Mouse (Mus musculus) gastrocnemius, postnatal 14 days (tissue): ENCODE data around the gene Ubr4. TPM values are rescaled to one million over a fixed set of nuclear protein-coding genes. Genes with fewer than 3 reads are reported as not detected.

Experiments used
- DNase-seq: peaks from one replicate; pipeline ENCODE4 v3.0.0; 2021; ENCODE audit warnings: mixed read lengths
- intact Hi-C: fragments of 180-260 bp; cut with DNase I; formaldehyde crosslinking; loops from one replicate; pipeline ENCODE4 v1.15.1; 2025; ENCODE audit warnings: low total_unique reads
- total RNA-seq, 2 experiments: library from RNA; stranded (reverse); gene quantifications; 2 replicates each; pipeline ENCODE4 v1.2.3; 2021

Gene Ubr4
- total RNA-seq, 2 experiments from 2014 or later, result 71.7 to 73.6 TPM

DNA sequence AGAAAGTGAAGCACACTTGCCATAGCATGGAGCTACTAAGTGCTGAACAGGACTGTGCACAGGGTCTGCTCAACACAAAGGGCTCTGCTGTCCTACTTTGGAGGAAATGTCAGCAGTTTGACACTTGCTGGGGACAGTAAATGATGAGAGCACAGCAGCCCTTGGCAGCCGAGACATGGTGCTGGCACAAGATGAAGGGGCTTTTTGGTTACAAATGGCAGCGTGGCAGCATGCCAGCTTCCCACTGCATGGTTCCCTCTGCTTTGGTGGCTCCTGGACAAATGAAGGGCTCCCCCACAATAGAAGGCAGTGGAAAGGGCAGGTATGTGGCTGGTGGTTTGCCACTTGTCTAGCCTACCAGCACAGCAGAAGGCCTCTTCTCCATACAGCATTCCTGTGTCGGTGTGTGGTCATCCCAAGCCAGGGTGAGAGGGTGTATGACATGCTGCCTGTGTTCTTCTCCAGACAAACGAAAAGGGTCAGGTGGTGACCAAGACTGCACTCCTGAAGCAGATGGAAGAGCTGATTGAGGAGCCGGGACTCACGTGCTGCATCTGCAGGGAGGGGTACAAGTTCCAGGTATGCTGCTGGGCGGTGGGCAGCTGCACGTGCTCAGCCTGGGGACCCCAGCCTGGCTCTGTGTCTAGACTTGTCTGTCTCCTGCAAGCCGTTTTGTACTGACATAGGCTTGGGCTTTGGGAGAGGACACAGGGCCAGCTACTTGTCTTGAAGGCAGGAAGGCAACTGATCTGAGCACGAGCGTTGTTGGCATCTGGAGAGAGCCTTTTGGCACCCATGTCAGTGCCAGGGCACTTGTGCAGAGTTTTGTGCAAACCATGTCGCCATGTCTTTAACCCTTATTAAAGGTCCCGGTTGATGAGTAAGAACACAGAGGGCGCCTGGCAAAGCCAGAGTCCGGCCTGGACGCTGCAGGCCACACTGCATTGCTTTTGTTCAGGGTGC, 124.5 kb downstream of the Ubr4 start:
- intact Hi-C loops, result no loop called here
- no peak for DNase-seq

GRCm38 (mm10) chr4:139477983-139478382, 125.6 kb downstream of the Ubr4 start:
- DNase-seq, result no peak
- intact Hi-C loops, result no loop called here

DNA sequence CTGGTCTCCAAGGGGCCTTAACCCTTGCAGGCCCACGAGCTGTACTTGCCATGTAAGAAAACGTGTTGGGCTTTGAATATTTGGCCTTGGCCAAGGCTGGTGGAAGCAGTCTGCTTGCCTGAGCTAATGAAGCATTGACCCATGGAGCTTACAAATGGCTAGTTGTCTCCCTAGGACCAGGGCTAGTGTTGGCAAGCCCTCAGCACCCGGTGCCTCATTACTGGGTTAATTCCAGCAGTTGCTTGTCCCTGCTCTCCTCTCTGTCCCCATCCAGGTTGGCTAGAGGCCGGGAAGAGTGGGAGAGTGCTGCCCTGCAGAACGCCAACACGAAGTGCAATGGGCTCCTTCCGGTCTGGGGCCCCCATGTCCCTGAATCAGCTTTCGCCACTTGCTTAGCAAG, 126.8 kb downstream of the Ubr4 start:
- intact Hi-C loops, result no loop called here
- no peak for DNase-seq

GRCm38 (mm10) chr4:139481400-139481799, 129.0 kb downstream of the Ubr4 start:
- DNase-seq, result no peak
- intact Hi-C loops, result no loop called here

DNA sequence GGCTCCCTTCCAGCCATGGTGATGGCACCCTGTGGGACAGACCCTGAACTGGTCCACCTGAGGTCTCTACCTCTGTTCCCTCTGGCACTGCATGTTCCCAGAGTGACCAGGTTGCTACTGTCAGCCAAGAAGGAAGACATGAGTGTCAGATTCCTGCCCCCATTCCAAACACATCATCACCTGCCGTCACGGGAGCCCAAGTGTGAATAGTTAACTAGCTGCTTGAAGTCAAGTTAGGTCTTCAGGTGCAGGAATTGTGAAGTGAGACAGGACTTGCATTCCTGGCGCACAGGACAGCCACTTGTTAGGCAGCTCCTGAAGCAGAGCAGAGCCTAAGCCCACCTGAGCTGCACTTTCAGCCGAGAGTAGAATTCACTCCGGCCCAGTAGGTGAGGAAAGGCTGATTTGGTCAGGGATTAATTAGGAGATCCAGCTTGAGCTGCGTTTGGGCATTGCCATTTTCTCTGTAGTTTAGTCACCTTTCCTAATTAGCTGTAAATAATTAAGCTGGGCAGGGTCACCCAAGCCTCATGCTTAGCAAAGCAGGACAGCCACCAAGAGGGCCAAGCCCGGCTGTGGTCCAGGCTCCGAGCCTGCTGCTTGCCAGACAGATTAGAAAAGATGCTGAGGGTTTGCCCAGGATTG, 131.2 kb downstream of the Ubr4 start:
- intact Hi-C loops, result no loop called here
- no peak for DNase-seq

- intact Hi-C loops, result no loop called here
Observed at GRCm38 (mm10) chr4:139484496-139484895, 132.1 kb downstream of the Ubr4 start.

DNA sequence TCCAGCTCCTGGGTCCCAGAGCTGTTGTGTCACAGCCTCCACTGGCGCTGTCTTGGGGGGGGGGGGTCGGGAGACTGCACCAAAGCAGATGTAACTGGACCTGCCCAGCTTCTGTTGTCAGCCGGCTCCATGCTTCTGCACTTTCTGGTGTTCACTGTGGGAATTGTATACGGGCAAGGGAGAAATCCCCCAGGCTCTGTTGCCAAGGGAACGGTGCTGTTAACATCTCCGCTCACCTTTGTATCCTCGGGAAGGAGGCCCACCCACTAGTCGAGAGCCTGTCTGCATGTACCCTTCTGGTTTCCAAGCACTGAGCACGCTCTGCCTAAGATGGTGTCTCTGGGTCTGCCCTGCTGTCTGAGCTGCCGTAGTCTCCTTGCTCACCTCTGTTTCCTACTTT, 134.7 kb downstream of the Ubr4 start:
- DNase-seq, result no peak
- intact Hi-C loops, result no loop called here

More at GRCm38 (mm10) chr4:139484496-139484895, 132.1 kb downstream of the Ubr4 start:
- DNase-seq, result no peak

DNA sequence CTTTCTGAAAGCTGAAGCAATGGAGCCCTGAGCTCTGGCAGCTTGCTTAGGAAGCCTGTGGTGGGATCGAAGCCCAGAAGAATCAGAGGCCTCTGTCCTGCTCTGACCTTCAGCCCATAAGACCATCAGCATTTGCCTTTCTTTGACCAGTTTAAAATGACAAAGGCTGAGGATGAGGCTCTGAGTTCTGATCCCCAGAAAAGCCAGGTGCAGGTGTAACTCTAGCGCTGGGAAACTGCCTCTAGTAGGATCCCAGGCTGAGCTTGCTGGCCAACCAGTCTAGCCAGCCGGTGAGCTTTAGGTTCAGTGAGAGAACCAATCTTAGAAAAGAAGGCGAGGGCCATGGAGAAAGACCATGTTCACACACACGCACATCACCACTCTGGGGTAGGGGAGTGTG, 135.9 kb downstream of the Ubr4 start:
- intact Hi-C loops, result no loop called here
- DNase-seq, result no peak

- DNase-seq, result peak; percentile 34
- intact Hi-C loops, result no loop called here
Observed at GRCm38 (mm10) chr4:139489946-139490345, 137.5 kb downstream of the Ubr4 start.

DNA sequence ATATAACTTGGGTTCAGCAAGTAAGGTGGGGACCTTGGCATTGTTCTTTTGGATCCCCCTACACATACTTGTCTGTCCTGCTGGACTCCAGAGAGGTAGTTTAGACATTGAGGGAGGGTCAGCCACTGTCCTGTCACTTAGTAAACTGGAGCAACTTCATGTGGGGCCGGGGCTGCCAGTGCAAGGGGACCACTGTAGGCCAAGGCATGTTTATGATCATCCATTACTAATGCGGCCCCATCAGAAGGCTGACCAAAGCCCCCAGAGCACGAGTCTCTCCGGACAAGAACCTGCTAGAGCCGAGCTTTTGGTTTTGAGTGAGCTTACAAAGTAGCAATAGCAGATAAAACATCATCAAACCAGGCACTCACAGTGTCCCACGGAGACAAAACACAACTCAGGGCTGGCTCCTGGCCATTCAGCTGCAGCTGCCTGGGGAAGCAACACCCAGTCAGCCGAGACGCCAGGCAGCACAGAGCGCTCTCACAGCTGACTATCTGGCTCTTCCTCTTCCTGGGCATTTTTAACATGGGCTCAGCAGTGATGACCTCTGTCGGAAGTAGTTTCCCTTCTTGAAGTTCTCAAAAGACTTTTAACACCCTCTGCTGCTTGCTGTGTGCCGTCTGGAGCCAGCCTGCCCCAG, 138.1 kb downstream of the Ubr4 start:
- DNase-seq, result peak; percentile 88
- intact Hi-C loops, result no loop called here

DNA sequence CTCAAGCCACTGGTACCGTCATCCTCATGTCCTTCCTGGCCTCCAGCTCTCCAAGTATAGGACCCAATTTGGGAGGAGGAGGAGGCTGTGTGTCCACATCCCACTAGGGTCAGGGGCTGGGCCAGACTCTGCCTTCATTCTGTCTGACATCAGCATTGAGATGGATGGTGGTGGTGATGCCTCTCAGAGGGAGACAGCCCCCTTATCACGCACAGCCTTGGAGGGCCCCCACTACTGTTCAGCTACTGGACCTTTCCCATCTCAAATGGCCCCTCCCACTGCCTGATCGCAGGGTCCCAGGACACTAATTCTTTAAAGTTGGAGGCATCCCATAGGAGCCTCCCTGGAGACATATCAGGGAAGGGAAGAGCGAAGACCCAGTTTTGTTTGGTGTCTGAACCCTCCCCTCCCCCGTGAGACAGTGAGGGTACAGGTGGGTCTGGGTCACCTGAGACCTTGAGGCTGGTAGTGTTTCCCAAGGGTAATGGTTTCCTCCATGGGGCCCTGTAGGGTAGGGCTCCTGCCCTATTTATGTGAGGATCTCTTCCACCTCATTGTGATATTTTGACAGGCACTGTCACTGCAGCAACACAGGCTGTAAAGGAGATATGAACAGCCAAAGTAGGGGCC, 139.2 kb downstream of the Ubr4 start:
- intact Hi-C loops, result no loop called here
- no peak for DNase-seq

DNA sequence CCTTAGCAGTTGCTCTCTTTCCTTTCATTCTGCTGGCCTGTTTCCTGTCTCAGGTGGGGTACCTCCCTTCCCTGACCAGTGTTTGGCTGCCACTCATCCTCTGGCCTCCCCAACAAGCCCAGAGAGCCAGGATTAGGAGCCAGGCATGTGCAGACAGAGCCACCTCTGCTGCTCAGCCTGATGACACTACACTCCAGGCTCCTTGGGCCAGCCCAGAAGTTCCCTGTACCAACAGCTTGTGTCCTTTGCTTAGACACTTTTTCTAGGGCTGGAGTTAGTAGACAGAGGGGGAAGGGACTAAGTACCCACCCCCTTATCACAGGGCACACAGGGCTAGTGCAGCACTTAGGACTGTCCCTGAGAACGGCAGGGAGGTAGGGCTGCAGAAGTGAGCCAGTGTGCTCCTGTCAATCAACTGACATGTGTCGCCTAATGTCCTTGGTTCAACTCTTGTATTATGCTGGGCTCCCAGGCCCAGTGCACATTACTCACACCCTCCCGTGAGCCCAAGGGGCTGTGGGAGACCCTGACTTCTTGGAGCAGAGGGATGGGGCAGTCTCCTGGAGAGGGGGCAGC, 139.9 kb downstream of the Ubr4 start:
- no peak for DNase-seq
- intact Hi-C loops, result no loop called here

GRCm38 (mm10) chr4:139493227-139494025, 141.0 kb downstream of the Ubr4 start:
- intact Hi-C loops, result no loop called here
- DNase-seq, result no peak

DNA sequence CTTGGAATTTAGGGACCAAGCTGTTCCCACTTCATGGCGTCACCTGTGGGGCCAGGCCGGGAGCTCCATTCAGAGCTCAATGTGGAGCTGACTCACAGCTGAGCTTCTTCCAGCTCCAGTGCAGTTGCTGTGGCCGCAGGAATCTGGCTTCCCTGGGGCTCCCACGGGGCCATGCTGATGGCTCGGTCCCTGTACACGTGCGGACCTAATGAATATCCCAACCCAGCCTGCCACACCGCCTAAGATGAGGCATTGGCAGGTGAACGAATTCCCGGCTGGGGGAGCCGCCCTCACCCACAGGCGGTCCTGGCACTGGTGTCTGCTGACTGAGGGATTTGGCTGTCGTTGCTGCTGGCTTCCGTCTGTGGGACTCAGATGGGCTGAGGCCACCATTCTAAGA, 148.4 kb downstream of the Ubr4 start:
- intact Hi-C loops, result no loop called here
- DNase-seq, result peak; percentile 78

DNA sequence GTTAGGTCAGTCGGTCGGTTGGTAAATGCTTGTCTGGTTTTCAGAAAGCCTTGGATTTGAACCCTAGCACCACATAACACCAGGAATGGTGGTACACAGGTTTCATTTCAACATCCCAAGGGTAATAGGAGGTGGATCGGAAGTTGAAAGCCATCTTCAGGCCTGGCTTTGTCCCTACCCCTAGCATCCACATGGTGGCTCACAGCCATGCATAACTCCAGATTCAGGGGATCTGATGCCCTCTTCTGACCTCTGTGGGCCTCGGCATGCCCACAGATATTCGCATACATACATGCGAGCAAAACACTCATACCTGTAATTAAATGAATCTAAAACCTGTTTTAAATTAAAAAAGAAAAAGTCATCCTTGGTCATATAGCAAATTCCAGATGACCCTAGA, 149.3 kb downstream of the Ubr4 start:
- DNase-seq, result no peak
- intact Hi-C loops, result no loop called here

DNA sequence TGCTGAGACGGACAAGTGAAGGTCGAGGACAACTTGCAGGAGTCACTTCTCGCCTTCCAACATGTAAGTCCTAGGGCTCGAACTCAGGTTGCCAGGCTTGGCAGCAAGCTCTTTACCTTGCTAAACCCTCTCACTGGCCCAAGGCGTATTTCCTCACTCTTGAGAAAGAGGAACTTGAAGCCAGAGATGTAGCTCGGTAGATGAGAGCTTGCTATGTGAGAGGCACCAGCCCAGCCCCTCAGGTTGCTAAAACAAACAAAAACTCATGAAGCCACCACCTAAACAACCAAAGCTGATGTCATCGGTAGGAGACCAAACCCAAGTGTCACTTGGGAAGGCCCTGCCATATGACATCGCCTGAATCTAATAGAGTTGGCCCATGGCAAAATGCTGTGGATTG, 151.5 kb downstream of the Ubr4 start:
- intact Hi-C loops, result no loop called here
- DNase-seq, result no peak

DNA sequence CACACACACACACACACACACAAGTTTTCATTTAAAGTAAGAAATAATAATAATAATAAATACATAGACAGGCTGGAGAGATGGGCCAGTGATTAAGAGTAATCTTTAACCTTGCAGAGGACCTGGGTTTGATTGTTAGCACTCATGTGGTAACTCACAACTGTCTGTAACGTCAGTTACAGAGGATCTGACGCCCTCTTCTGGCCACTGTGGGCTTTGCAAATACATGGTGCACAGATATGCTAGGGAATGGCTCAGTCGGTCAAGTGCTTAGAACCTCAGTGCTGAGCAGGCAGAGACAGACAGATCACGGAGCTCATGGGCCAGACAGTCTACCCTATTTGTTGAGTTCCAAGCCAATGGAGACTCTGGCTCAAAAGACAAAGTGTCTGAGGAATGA, 153.3 kb downstream of the Ubr4 start:
- no peak for DNase-seq
- intact Hi-C loops, result no loop called here

DNA sequence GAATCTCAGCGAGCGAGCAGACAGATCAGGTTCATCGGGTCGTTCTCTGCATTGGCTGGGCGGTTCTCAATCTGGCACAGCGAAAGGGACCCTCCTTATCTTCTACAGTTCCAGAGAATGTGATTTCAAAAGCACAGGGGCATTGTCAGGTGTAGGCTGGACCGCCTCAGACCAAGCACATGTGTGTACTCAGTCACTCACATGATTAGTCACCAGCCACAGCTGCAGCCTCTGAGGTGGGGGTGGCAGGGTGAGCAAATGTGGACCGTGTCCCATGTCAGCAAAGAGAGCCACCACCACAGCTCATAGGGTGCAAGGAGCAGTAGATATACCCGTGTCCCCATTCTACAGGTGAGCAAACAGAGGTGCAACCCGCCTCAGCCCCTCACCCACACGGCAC, 154.3 kb downstream of the Ubr4 start:
- intact Hi-C loops, result no loop called here

DNA sequence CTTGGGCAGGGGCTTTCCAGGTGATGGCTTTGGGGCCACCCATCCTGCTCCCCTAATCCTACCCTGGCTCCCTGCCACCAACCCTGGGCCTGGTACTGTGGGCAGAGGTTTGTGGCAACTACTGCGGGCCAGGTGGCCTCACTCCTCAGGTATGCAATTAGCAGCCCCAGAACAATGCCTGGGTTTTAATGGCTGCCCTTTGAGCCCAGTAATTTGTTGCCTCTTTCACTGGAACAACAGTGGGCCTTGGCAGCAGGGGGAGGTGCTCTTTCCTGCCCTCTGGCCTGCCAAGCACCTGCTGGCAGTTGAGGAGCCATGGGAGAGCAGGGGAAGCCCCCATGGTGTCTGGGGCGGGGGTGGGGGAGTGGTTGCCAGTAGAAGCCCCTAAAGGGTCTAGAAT, 156.7 kb downstream of the Ubr4 start:
- intact Hi-C loops, result no loop called here
- DNase-seq, result no peak

More for the DNA sequence above, 154.3 kb downstream of the Ubr4 start:
- no peak for DNase-seq
